Mouse (Mus musculus) heart, postnatal 36 days (tissue): Measurements from ENCODE around the gene Myh10. TPM values are rescaled to one million over a fixed set of nuclear protein-coding genes. Genes with fewer than 3 reads are reported as not detected.

Experiments
- DNase-seq, 2 experiments: peaks; one replicate each; pipeline ENCODE4 v3.0.0; 2021 to 2022
- intact Hi-C: fragments of 180-260 bp; cut with DNase I; formaldehyde crosslinking; loops from one replicate; pipeline ENCODE4 v1.15.1; 2025
- total RNA-seq, 2 experiments: library from RNA; stranded (reverse); gene quantifications; 2 replicates each; pipeline ENCODE4 v1.2.3; 2021

The Myh10 gene
- total RNA-seq, 2 experiments from 2014 or later, result 23.0 to 26.4 TPM

DNA sequence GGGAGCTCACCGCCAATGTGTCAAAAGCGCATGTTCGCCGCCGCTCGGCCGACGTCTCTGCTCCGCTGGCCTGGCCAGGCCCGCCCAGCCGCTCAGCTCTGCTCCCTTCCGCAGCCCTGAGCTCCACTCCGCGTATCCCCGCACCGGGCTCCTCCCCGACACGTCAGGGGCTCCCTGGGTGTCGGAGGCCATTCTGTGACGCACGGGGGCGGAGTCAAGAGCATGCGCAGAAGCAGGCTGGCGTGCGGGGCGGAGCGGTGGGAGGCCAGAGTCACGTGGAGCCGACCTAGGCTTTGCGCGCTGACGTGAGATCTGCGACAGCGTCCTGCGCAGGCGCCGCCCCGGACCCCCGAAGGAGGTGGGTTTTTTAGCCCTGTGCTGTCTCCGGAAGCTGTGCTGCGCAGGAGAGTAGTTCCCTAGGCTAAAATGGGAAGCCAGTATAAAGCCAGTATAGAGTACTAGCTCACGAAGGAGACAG is 161.6 kb downstream of the Myh10 start:
- peak; percentile 100 for DNase-seq
- intact Hi-C loops, result loop anchor here (2.0 kb wide), 1 partner anchor 18 kb away; the partner anchor contains the start of gene Ndel1

DNA sequence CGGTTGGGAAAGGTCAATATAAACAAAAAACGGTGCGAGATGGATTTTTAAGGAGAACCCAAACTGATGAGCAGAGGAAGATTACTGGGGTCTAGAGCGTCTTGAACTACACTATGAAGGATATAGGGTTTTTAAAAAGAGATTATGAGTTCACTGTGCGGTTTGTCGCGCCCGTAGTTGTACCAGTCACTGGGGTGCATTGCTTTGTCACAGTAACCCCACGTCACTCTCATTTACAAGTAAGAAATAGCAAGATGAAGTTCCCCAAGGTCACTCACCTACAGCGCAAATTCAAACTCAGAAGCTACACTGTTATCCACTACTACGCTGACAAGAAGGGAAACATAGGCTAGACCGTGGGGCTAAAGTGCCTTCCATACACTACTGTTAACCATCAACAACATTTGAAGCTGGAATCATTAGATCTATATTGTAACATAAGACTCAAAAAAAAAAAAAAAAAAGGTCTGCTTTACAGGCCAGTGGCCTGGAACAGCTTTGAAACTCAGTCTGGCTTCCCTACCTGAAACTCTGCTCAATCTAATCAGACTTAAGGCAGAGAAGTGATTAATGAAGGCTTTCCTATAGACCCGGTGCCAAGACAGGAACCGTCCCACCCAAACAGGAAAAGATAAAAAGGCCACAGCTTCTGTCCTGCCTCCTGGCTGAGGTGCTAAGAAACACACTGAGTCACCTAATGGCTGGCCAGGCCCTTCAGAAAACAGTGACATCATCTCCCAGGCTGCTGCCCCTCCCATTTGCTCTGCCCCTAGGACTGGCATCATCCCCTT is 162.4 kb downstream of the Myh10 start:
- intact Hi-C loops, result loop anchor here (2.0 kb wide), 1 partner anchor 17 kb away; the partner anchor contains the start of gene Ndel1
- peak; percentile 43 to 51 for DNase-seq

DNA sequence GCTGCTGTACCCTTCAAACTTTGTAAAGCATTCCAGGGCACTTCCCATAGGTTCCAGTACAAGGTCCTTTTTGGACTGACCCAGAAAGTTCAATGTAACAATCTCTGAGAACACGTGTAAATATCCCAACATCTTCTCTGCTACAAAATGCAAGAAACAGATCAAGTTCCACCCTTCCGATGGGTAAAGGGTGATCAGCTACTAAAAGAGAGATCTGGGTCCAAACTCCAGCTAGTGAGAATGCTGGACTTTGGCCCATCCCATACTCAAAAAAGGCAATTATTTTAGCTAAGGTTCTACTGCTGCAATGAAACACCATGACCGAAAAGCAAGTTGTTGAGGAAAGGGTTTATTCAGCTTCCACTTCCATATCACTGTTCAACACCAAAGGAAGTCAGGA is 163.3 kb downstream of the Myh10 start:
- intact Hi-C loops, result no loop called here
- DNase-seq, result no peak

GRCm38 (mm10) chr11:68857329-68857728 is 166.0 kb downstream of the Myh10 start:
- intact Hi-C loops, result no loop called here
- no peak for DNase-seq

GRCm38 (mm10) chr11:68859943-68860593 is 168.7 kb downstream of the Myh10 start:
- no peak for DNase-seq
- intact Hi-C loops, result no loop called here

- intact Hi-C loops, result no loop called here
- no peak for DNase-seq
Observed at GRCm38 (mm10) chr11:68862260-68862659, 170.9 kb downstream of the Myh10 start.

DNA sequence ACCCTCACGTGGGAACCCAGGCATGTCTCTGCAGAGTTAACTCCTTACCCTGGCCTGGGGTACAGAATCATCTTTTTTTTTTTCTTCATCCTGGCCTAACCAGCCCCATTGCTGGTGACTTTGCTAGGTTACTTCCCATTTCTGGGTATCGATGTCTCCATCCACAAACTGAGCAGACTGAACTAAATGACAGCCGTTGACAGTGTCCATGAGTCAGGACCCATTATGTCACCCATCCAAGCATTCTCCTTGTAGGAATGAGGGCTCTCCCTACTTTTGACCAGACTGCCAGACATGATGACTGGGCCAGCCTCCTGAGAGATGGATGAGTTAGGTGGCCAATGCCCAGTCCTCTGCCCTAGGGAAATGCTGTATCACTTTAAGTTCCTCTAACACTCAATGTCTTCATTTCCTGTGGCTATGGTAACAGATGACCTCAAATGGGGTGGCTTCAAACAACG is 172.3 kb downstream of the Myh10 start:
- intact Hi-C loops, result no loop called here
- peak; percentile 24 to 43 for DNase-seq

DNA sequence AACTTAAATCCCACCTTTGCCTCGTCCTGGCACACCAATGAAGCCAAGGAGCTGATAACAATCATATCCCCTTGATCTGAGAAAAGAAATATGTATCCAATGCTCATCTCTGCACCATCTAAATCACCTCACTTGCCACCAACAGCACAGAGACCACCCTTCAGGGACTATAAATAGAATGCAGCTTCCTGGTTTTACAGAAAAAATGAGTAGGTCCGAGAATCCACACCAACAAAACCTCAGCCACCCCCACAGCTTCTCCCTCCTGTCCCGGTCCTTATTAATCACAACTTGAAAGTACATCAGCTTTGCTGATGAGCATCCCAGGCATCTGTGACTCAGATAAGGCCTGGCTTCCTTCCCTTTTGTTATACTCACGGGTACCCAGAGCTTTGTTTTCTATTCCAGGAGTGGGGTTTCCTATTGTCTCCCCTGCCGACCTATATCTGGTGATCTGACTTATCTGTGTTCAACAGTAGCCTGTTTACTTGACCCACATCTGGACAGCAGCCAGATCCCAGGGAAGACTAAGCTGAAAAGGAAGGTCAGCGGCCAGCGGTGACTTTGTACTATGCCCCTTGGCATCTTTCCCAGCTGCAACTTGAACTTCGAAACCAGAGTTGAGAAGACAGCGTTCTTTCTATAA is 173.3 kb downstream of the Myh10 start:
- peak; percentile 83 for DNase-seq
- intact Hi-C loops, result no loop called here

Other genes starting within 250 kb of the Myh10 start
- gene Pik3r6, start 188.5 kb upstream of the Myh10 start, total RNA-seq, result 1 to 10 TPM; 4.6 to 6.3 TPM
- not detected for gene Mfsd6l, start 135.4 kb upstream of the Myh10 start, total RNA-seq
- gene Ccdc42, start 104.5 kb upstream of the Myh10 start, total RNA-seq, result not detected
- 10 to 100 TPM; 60.9 to 71.3 TPM for gene Ndel1, start 180.3 kb downstream of the Myh10 start, total RNA-seq
- not detected for gene Rnf222, start 197.0 kb downstream of the Myh10 start, total RNA-seq
- gene Rpl26, start 210.0 kb downstream of the Myh10 start, total RNA-seq, result 100 to 1,000 TPM; 655 to 678 TPM
- not detected for gene Odf4, start 235.5 kb downstream of the Myh10 start, total RNA-seq